Mouse (Mus musculus): ENCODE data around the gene Fcgr1. TPM values are rescaled to one million over a fixed set of nuclear protein-coding genes. Genes with fewer than 3 reads are reported as not detected.

The Fcgr1 gene
- polyA plus RNA-seq, 1 experiment from 2014 or later = 3.8 TPM

DNA sequence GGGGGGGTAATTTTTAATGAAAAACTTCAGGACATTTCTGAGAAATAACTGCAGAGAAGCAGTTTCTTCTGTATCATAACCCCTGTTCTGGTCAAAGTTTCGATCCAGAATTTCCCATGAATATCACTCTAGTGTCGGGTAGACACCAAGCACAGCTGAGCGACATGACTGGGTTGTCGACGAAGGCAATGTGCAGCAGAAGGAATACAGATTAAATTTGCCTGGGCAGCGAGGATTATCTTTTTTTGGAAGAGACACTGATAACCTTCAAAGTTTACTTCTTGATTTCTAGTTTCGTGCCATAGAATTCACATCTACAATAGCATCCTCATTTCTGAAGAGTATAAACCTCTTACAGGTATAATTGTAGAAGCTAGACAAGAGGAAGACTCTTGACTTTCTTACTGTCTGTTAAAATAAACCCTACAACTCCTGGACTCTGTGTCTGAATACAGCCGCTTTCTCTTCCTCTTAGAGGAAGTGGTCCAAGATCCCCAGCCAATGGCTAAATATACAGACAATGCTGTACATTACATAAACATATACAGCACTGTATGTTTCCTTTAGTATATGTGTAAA lies 27.5 kb downstream of the Fcgr1 start:
- Histone ChIP-seq H3K4me3 (ENCODE audit: low read depth, low read length) (no peak overlapping the region), H3K36me3 (ENCODE audit: control insufficient read depth, insufficient read depth, low read length) (no peaks in the 10 kb centered on the region), H3K9me3 (ENCODE audit: control insufficient read depth, low read length) (no peaks in the 10 kb centered on the region), H3K4me1 (replicated peaks; ENCODE audit: control insufficient read depth, insufficient read depth) (0 out of 2 replicates have a peak, but pooled peaks cover 2% of the 10 kb centered on the region), H3K9ac (ENCODE audit: low read length) (no peak overlapping the region), H3K27ac (replicated peaks) (no peak overlapping the region), H3K27me3 (ENCODE audit: control insufficient read depth, insufficient read depth, low read length) (no peaks in the 10 kb centered on the region), H3K4me2 (replicated peaks; ENCODE audit: low read depth) (no peak overlapping the region)
- DNase-seq (ENCODE audit: low spot score) (no peak), ATAC-seq (ENCODE audit: low FRiP score, low TSS enrichment) (no peak)
- TF ChIP-seq CTCF (IDR thresholded peaks at IDR 0.05; ENCODE audit: low read depth) (no peak), EP300 (optimal IDR thresholded peaks at IDR 0.05) (no peak)
- 84% methylated on average over 8 of the region's 8 CpGs for WGBS

DNA sequence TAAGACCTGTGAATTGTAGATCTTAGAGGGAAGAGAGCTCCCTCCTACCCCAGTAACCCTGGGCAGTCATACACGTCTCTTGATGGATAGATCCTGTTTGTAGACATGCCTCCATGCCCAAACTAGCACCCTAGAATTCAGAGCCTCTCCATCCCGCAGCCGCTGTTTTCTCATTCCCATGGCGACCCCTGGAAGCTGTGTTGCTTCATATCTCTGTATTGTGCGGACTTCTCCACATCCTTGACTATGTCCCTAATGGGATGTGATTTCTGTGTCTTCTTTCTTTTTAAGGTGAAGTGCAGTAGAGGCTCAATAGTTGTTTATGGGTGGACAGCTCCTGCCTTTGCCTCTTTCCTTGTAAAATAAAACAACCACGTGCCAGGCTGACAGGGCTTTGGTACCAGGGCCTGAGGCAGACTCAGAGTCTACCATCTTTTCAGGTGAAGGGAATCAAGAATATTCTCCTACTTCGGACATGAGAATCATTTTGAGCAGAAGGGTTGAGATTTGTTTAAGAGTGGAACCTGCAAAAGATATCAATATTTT lies 29.3 kb downstream of the Fcgr1 start:
- DNase-seq (ENCODE audit: low spot score) (no peak), ATAC-seq (ENCODE audit: low FRiP score, low TSS enrichment) (no peak)
- Histone ChIP-seq H3K36me3 (ENCODE audit: control insufficient read depth, insufficient read depth, low read length) (no peaks in the 10 kb centered on the region), H3K27me3 (ENCODE audit: control insufficient read depth, insufficient read depth, low read length) (no peaks in the 10 kb centered on the region), H3K27ac (replicated peaks) (peak overlapping the region; percentile 98), H3K4me1 (replicated peaks; ENCODE audit: control insufficient read depth, insufficient read depth) (0 out of 2 replicates have a peak, but pooled peaks cover 2% of the 10 kb centered on the region), H3K4me2 (replicated peaks; ENCODE audit: low read depth) (peak overlapping the region; percentile 65), H3K9ac (ENCODE audit: low read length) (peak overlapping the region; percentile 73), H3K4me3 (ENCODE audit: low read depth, low read length) (peak overlapping the region; percentile 65; the same call in 1 of the 2 replicates), H3K9me3 (ENCODE audit: control insufficient read depth, low read length) (no peaks in the 10 kb centered on the region)
- TF ChIP-seq EP300 (optimal IDR thresholded peaks at IDR 0.05) (no peak), CTCF (IDR thresholded peaks at IDR 0.05; ENCODE audit: low read depth) (no peak)
- WGBS = 68% methylated on average over 7 of the region's 7 CpGs

GRCm38 (mm10) chr3:96263558-96264403 lies 30.0 kb downstream of the Fcgr1 start:
- H3K9ac ChIP-seq (ENCODE audit: low read length) = peak overlapping the region; percentile 73
- DNase-seq (ENCODE audit: low spot score) (peak; percentile 66), ATAC-seq (ENCODE audit: low FRiP score, low TSS enrichment) (peak; percentile 42)
- no peaks in the 10 kb centered on the region for H3K27me3 ChIP-seq (ENCODE audit: control insufficient read depth, insufficient read depth, low read length)
- peak overlapping the region; percentile 98 for H3K27ac ChIP-seq (replicated peaks)
- peak overlapping the region; percentile 65 for H3K4me3 ChIP-seq (ENCODE audit: low read depth, low read length)
- TF ChIP-seq EP300 (optimal IDR thresholded peaks at IDR 0.05) (peak; percentile 83), CTCF (IDR thresholded peaks at IDR 0.05; ENCODE audit: low read depth) (no peak)
- H3K4me1 ChIP-seq (replicated peaks; ENCODE audit: control insufficient read depth, insufficient read depth) = 0 out of 2 replicates have a peak, but pooled peaks cover 2% of the 10 kb centered on the region
- 3% methylated on average over 27 of the region's 27 CpGs for WGBS
- peak overlapping the region; percentile 65 for H3K4me2 ChIP-seq (replicated peaks; ENCODE audit: low read depth)
- no peaks in the 10 kb centered on the region for H3K36me3 ChIP-seq (ENCODE audit: control insufficient read depth, insufficient read depth, low read length)
- H3K9me3 ChIP-seq (ENCODE audit: control insufficient read depth, low read length) = no peaks in the 10 kb centered on the region

- H3K4me3 ChIP-seq (ENCODE audit: low read depth, low read length) = peak within 1 kb of the TSS; percentile 65
- ATAC-seq (ENCODE audit: low FRiP score, low TSS enrichment) (peak; percentile 88), DNase-seq (ENCODE audit: low spot score) (peak; percentile 94)
- peak within 1 kb of the TSS; percentile 83 for H3K9ac ChIP-seq (ENCODE audit: low read length)
- WGBS = under 1% methylated on average over 40 of the region's 40 CpGs
- H3K36me3 ChIP-seq (ENCODE audit: control insufficient read depth, insufficient read depth, low read length) = no peaks in the 10 kb centered on the region
- H3K4me1 ChIP-seq (replicated peaks; ENCODE audit: control insufficient read depth, insufficient read depth) = 0 out of 2 replicates have a peak, but pooled peaks cover 2% of the 10 kb centered on the region
- H3K27ac ChIP-seq (replicated peaks) = peak within 1 kb of the TSS; percentile 98
- peak within 1 kb of the TSS; percentile 65 for H3K4me2 ChIP-seq (replicated peaks; ENCODE audit: low read depth)
- H3K9me3 ChIP-seq (ENCODE audit: control insufficient read depth, low read length) = no peaks in the 10 kb centered on the region
- H3K27me3 ChIP-seq (ENCODE audit: control insufficient read depth, insufficient read depth, low read length) = no peaks in the 10 kb centered on the region
- TF ChIP-seq EP300 (optimal IDR thresholded peaks at IDR 0.05) (peak; percentile 97), CTCF (IDR thresholded peaks at IDR 0.05; ENCODE audit: low read depth) (peak; percentile 73)
Measured at GRCm38 (mm10) chr3:96262979-96263550, 30.7 kb downstream of the Fcgr1 start, which contains the start of gene Hist2h4. TSS of gene Hist2h4 (minus strand) at chr3:96263311.

GRCm38 (mm10) chr3:96262216-96262875 lies 31.4 kb downstream of the Fcgr1 start:
- Histone ChIP-seq H3K27ac (replicated peaks) (peak overlapping the region; percentile 98), H3K4me1 (replicated peaks; ENCODE audit: control insufficient read depth, insufficient read depth) (0 out of 2 replicates have a peak, but pooled peaks cover 2% of the 10 kb centered on the region), H3K9me3 (ENCODE audit: control insufficient read depth, low read length) (no peaks in the 10 kb centered on the region), H3K27me3 (ENCODE audit: control insufficient read depth, insufficient read depth, low read length) (no peaks in the 10 kb centered on the region), H3K36me3 (ENCODE audit: control insufficient read depth, insufficient read depth, low read length) (no peaks in the 10 kb centered on the region), H3K4me2 (replicated peaks; ENCODE audit: low read depth) (peak overlapping the region; percentile 65), H3K4me3 (ENCODE audit: low read depth, low read length) (peak overlapping the region; percentile 65), H3K9ac (ENCODE audit: low read length) (peak overlapping the region; percentile 83)
- TF ChIP-seq CTCF (IDR thresholded peaks at IDR 0.05; ENCODE audit: low read depth) (no peak), EP300 (optimal IDR thresholded peaks at IDR 0.05) (no peak)
- ATAC-seq (ENCODE audit: low FRiP score, low TSS enrichment) (peak; percentile 86), DNase-seq (ENCODE audit: low spot score) (peak; percentile 80)
- 2% methylated on average over 19 of the region's 19 CpGs for WGBS
